Mouse (Mus musculus) lung, embryonic 15.5 days (tissue): ENCODE data around the gene Olfr1225. TPM values are rescaled to one million over a fixed set of nuclear protein-coding genes. Genes with fewer than 3 reads are reported as not detected.
"Not testable (repeated sequence)": the region's sequence is repeated elsewhere in the genome, so short reads cannot be mapped to it uniquely, and the experiment has no call there.

ENCODE experiments used
- ATAC-seq: fragments of 200-750 bp; cut with Nextera tagmentation; 2 replicates; pipeline ENCODE4 v1.8.0; 2017; ENCODE audit warnings: moderate number of reproducible peaks, borderline replicate concordance; ENCODE audit not compliant: low FRiP score, low TSS enrichment; ENCODE audit errors: extremely low read depth
- H3K27ac ChIP-seq: fragments of 300-500 bp; sonication (generic); 2 replicates; pipeline ENCODE4 v1.5.1; 2015; ENCODE audit warnings: moderate library complexity, mild to moderate bottlenecking, inconsistent platforms
- H3K27me3 ChIP-seq: fragments of 300-500 bp; sonication (generic); 2 replicates; pipeline ENCODE4 v1.6.1; 2015; ENCODE audit warnings: inconsistent platforms
- H3K36me3 ChIP-seq: fragments of 300-500 bp; sonication (generic); 2 replicates; pipeline ENCODE4 v1.6.1; 2015; ENCODE audit warnings: inconsistent platforms
- H3K4me1 ChIP-seq: fragments of 300-500 bp; sonication (generic); 2 replicates; pipeline ENCODE4 v1.6.1; 2015; ENCODE audit warnings: inconsistent platforms
- H3K4me2 ChIP-seq: fragments of 300-500 bp; sonication (generic); 2 replicates; pipeline ENCODE4 v1.6.1; 2015; ENCODE audit warnings: inconsistent platforms, mild to moderate bottlenecking, moderate library complexity
- H3K4me3 ChIP-seq: fragments of 300-500 bp; sonication (generic); 2 replicates; pipeline ENCODE4 v1.5.1; 2015; ENCODE audit warnings: mild to moderate bottlenecking, inconsistent platforms
- H3K9ac ChIP-seq: fragments of 300-500 bp; sonication (generic); 2 replicates; pipeline ENCODE4 v1.6.1; 2015; ENCODE audit warnings: inconsistent platforms
- H3K9me3 ChIP-seq: fragments of 300-500 bp; sonication (generic); 2 replicates; pipeline ENCODE4 v1.6.1; 2016; ENCODE audit warnings: inconsistent platforms
- WGBS: fragments of 180-500 bp; shearing (Covaris S2); methylation state at CpG from one replicate; pipeline ENCODE4 v1.1.7; 2015; 5-methylcytosine and 5-hydroxymethylcytosine counted together
- polyA plus RNA-seq: library from polyadenylated mRNA; unstranded; fragments of >200 nt; fragmentation: Nextera tagmentation; extraction: Ambion mirVana; gene quantifications from 2 replicates; pipeline ENCODE4 v1.2.1, GENCODE M21; 2015

The Olfr1225 gene
- not detected in 2 replicates for polyA plus RNA-seq

GRCm38 (mm10) chr2:89174569-89174968 is at the start of gene Olfr1225:
Gene Olfr1225 (minus strand): TSS chr2:89174669.
- 77% methylated on average over 1 of the region's 1 CpGs for WGBS
- Histone ChIP-seq H3K36me3 (no peaks in the 10 kb centered on the region), H3K27ac (no peak within 1 kb of the TSS), H3K4me3 (no peak within 1 kb of the TSS), H3K4me1 (no peaks in the 10 kb centered on the region), H3K9me3 (no peaks in the 10 kb centered on the region; the same call in 1 of the 2 replicates), H3K4me2 (no peak within 1 kb of the TSS), H3K27me3 (no peaks in the 10 kb centered on the region), H3K9ac (no peak within 1 kb of the TSS)
- ATAC-seq: no peak

- Histone ChIP-seq H3K9ac (no peak within 1 kb of the TSS), H3K9me3 (no peaks in the 10 kb centered on the region), H3K4me2 (no peak within 1 kb of the TSS), H3K4me1 (no peaks in the 10 kb centered on the region), H3K4me3 (no peak within 1 kb of the TSS), H3K27ac (no peak within 1 kb of the TSS), H3K36me3 (no peaks in the 10 kb centered on the region), H3K27me3 (no peaks in the 10 kb centered on the region)
- no peak for ATAC-seq
- 54% methylated on average over 2 of the region's 2 CpGs for WGBS
Observed at GRCm38 (mm10) chr2:89199948-89200347, 25.5 kb upstream of the Olfr1225 start, which contains the start of gene Olfr1226. Gene Olfr1226 (minus strand): TSS chr2:89200048.

- Histone ChIP-seq H3K27me3 (no peaks in the 10 kb centered on the region), H3K4me2 (no peak overlapping the region), H3K9ac (no peak overlapping the region), H3K36me3 (no peaks in the 10 kb centered on the region), H3K4me1 (no peaks in the 10 kb centered on the region), H3K27ac (no peak overlapping the region), H3K4me3 (no peak overlapping the region), H3K9me3 (no peaks in the 10 kb centered on the region)
- ATAC-seq: no peak
- WGBS: 79% methylated on average over 3 of the region's 3 CpGs
Observed at GRCm38 (mm10) chr2:89196325-89196982, 22.0 kb upstream of the Olfr1225 start.

GRCm38 (mm10) chr2:89164711-89165110 is 9.8 kb downstream of the Olfr1225 start:
- not testable (repeated sequence) for ATAC-seq, H3K4me2 ChIP-seq, H3K9ac ChIP-seq, H3K27me3 ChIP-seq, H3K4me1 ChIP-seq, H3K27ac ChIP-seq, H3K36me3 ChIP-seq, H3K9me3 ChIP-seq, H3K4me3 ChIP-seq
- 84% methylated on average over 4 of the region's 4 CpGs for WGBS

GRCm38 (mm10) chr2:89163991-89164390 is 10.5 kb downstream of the Olfr1225 start, which contains the start of gene Olfr1224-ps1:
Gene Olfr1224-ps1 (minus strand): TSS chr2:89164091.
- ATAC-seq, H3K4me3 ChIP-seq, H3K27ac ChIP-seq, H3K4me2 ChIP-seq, H3K27me3 ChIP-seq, H3K4me1 ChIP-seq, H3K9me3 ChIP-seq, H3K36me3 ChIP-seq, H3K9ac ChIP-seq: not testable (repeated sequence)
- WGBS: 90% methylated on average over 8 of the region's 8 CpGs

GRCm38 (mm10) chr2:89151460-89151859 is 23.0 kb downstream of the Olfr1225 start, which contains the start of gene Olfr1223:
Gene Olfr1223 (minus strand): TSS chr2:89151560.
- Histone ChIP-seq H3K27ac (no peak within 1 kb of the TSS), H3K36me3 (no peaks in the 10 kb centered on the region), H3K4me2 (no peak within 1 kb of the TSS), H3K9me3 (no peaks in the 10 kb centered on the region), H3K9ac (no peak within 1 kb of the TSS), H3K27me3 (no peaks in the 10 kb centered on the region), H3K4me3 (no peak within 1 kb of the TSS), H3K4me1 (no peaks in the 10 kb centered on the region)
- 61% methylated on average over 1 of the region's 1 CpGs for WGBS
- ATAC-seq: no peak

GRCm38 (mm10) chr2:89132954-89133353 is 41.5 kb downstream of the Olfr1225 start, which contains the start of gene Olfr1222:
Gene Olfr1222 (minus strand): TSS chr2:89133054.
- no peaks in the 10 kb centered on the region for H3K36me3 ChIP-seq
- H3K4me2 ChIP-seq: no peak within 1 kb of the TSS

More at GRCm38 (mm10) chr2:89132954-89133353, 41.5 kb downstream of the Olfr1225 start, which contains the start of gene Olfr1222:
- Histone ChIP-seq H3K9ac (no peak within 1 kb of the TSS), H3K27me3 (no peaks in the 10 kb centered on the region), H3K4me1 (no peaks in the 10 kb centered on the region), H3K9me3 (no peaks in the 10 kb centered on the region), H3K27ac (no peak within 1 kb of the TSS), H3K4me3 (no peak within 1 kb of the TSS)
- WGBS: 35% methylated on average over 3 of the region's 3 CpGs
- ATAC-seq: no peak

Other genes with a start within 250 kb of the Olfr1225 start
- gene Olfr1211, start 236.6 kb downstream of the Olfr1225 start, polyA plus RNA-seq: not detected in 2 replicates
- gene Olfr1212, start 220.7 kb downstream of the Olfr1225 start, polyA plus RNA-seq: not detected in 2 replicates
- not detected in 2 replicates for gene Gm13762, start 194.4 kb downstream of the Olfr1225 start, polyA plus RNA-seq
- gene Olfr1214, start 182.0 kb downstream of the Olfr1225 start, polyA plus RNA-seq: not detected in 2 replicates
- gene Olfr1215, start 167.7 kb downstream of the Olfr1225 start, polyA plus RNA-seq: not detected in 2 replicates
- not detected in 2 replicates for gene Olfr1216, start 156.3 kb downstream of the Olfr1225 start, polyA plus RNA-seq
- not detected in 2 replicates for gene Olfr1217, start 142.6 kb downstream of the Olfr1225 start, polyA plus RNA-seq
- not detected in 2 replicates for gene Olfr1218, start 113.5 kb downstream of the Olfr1225 start, polyA plus RNA-seq
- gene Olfr1219, start 91.2 kb downstream of the Olfr1225 start, polyA plus RNA-seq: not detected in 2 replicates
- not detected in 2 replicates for gene Olfr1220, start 67.8 kb downstream of the Olfr1225 start, polyA plus RNA-seq
- not detected in 2 replicates for gene Olfr1221, start 57.4 kb downstream of the Olfr1225 start, polyA plus RNA-seq
- not detected in 2 replicates for gene Olfr1222, start 41.6 kb downstream of the Olfr1225 start, polyA plus RNA-seq
- gene Olfr1223, start 23.1 kb downstream of the Olfr1225 start, polyA plus RNA-seq: not detected in 2 replicates
- gene Olfr1224-ps1, start 10.6 kb downstream of the Olfr1225 start, polyA plus RNA-seq: not detected in 2 replicates
- not detected in 2 replicates for gene Olfr1226, start 25.4 kb upstream of the Olfr1225 start, polyA plus RNA-seq
- not detected in 2 replicates for gene Olfr1228, start 79.4 kb upstream of the Olfr1225 start, polyA plus RNA-seq
- not detected in 2 replicates for gene Olfr1229, start 113.3 kb upstream of the Olfr1225 start, polyA plus RNA-seq
- gene Olfr1230, start 122.6 kb upstream of the Olfr1225 start, polyA plus RNA-seq: not detected in 2 replicates
- not detected in 2 replicates for gene Olfr1231, start 132.4 kb upstream of the Olfr1225 start, polyA plus RNA-seq
- gene Olfr1232, start 155.0 kb upstream of the Olfr1225 start, polyA plus RNA-seq: not detected in 2 replicates
- not detected in 2 replicates for gene Olfr1233, start 167.7 kb upstream of the Olfr1225 start, polyA plus RNA-seq
- not detected in 2 replicates for gene Olfr1234, start 190.2 kb upstream of the Olfr1225 start, polyA plus RNA-seq
- gene Olfr1238, start 235.0 kb upstream of the Olfr1225 start, polyA plus RNA-seq: not detected in 2 replicates
- not detected in 2 replicates for gene Olfr1239, start 245.7 kb upstream of the Olfr1225 start, polyA plus RNA-seq